Mouse (Mus musculus): ENCODE data around the gene Pheta2.

- TF ChIP-seq ZNF384 (IDR thresholded peaks at IDR 0.05; ENCODE audit: low read depth, low read length): no peak
- no peak for TF ChIP-seq ZC3H11A (IDR thresholded peaks at IDR 0.05; ENCODE audit: borderline replicate concordance, low read depth, low read length)
- no peak for TF ChIP-seq MAFK (IDR thresholded peaks at IDR 0.05; ENCODE audit: insufficient read depth, low read depth, low read length)
Measured at GRCm38 (mm10) chr15:82307107-82307506, 31.6 kb upstream of the Pheta2 start.

Data from ES-E14 (cell line).